Mouse (Mus musculus) cortical plate, adult 2 months (tissue): Measurements from ENCODE around the gene Pnpla3.

Experiments used
- CTCF ChIP-seq: fragments of 200-500 bp; IDR thresholded peaks from 2 replicates; pipeline ENCODE4 v1.5.1; 2011; ENCODE audit warnings: mild to moderate bottlenecking, control low read depth, low read length; ENCODE audit not compliant: insufficient read depth; ENCODE audit errors: extremely low read depth
- POLR2A ChIP-seq: fragments of 200-500 bp; IDR thresholded peaks from 2 replicates; pipeline ENCODE4 v1.6.1; 2011; ENCODE audit warnings: mild to moderate bottlenecking, low read length, control low read depth; ENCODE audit not compliant: insufficient read depth; ENCODE audit errors: extremely low read depth

DNA sequence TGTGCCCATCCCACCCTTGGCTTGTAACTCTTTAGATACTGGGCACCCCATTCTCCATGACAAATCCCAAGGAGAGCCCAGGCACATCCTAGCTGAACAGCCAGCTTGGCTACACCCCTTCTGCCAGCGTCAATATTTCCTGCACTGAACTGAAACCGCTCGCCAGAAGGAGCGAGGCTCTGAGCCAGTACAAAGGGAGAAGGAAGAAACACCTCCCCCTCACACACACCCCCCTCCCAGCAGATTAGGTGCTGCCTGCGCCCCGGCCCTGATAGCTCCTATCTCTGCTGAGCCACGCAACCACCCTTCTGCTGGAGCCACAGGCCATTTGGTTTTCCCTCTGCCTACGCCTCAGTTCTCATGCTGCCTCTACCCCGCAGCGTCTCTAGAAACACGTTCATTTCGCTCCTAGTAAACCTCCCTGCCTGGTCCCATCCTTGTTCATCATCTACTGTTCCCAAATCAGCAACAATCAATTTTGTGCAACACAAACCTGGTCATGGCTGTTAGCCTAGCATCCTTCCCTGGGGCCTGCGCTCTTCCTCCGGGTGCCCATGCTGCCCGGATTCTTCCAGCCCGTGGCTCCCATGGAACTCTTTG lies 63.6 kb downstream of the Pnpla3 start:
- TF ChIP-seq CTCF (no peak), POLR2A (no peak)
